Mouse (Mus musculus) liver, embryonic 14.5 days (tissue): ENCODE results near the gene Rph3a. TPM values are rescaled to one million over a fixed set of nuclear protein-coding genes. Genes with fewer than 3 reads are reported as not detected.

ENCODE experiments used
- ATAC-seq: fragments of 200-750 bp; cut with Nextera tagmentation; 2 replicates; pipeline ENCODE4 v1.8.0; 2017; ENCODE audit warnings: moderate number of reproducible peaks, mild to moderate bottlenecking, moderate library complexity; ENCODE audit not compliant: insufficient read depth
- DNase-seq, 3 experiments: peaks; one replicate each; pipeline ENCODE4 v3.0.0-alpha.2; 2012 to 2013; ENCODE audit warnings: low read depth in 3 of 3, low spot score in 3 of 3
- H3K27ac ChIP-seq: fragments of 300-500 bp; sonication (generic); 2 replicates; pipeline ENCODE4 v1.5.1; 2014; ENCODE audit warnings: moderate library complexity, mild to moderate bottlenecking, control low read depth, inconsistent platforms
- H3K27me3 ChIP-seq: fragments of 300-500 bp; sonication (generic); 2 replicates; pipeline ENCODE4 v1.6.1; 2014; ENCODE audit warnings: mild to moderate bottlenecking, low read length, moderate library complexity; ENCODE audit not compliant: control insufficient read depth, insufficient read depth
- H3K36me3 ChIP-seq: fragments of 300-500 bp; sonication (generic); replicated peaks from 2 replicates; pipeline ENCODE4 v1.6.1; 2014; ENCODE audit warnings: low read depth; ENCODE audit not compliant: control insufficient read depth, insufficient read depth
- H3K4me1 ChIP-seq, 2 experiments: fragments of 200-500 bp in 1 of 2; fragments of 300-500 bp in 1 of 2; sonication (generic) in 1 of 2; replicated peaks; 2 replicates each; pipeline ENCODE4 v1.6.1; 2012 to 2014; ENCODE audit warnings: antibody characterized with exemption in 1 of 2, inconsistent platforms in 1 of 2, low read length in 1 of 2; ENCODE audit not compliant: control insufficient read depth in 2 of 2, insufficient read depth in 2 of 2
- H3K4me2 ChIP-seq: fragments of 300-500 bp; sonication (generic); 2 replicates; pipeline ENCODE4 v1.6.1; 2014; ENCODE audit warnings: low read depth, mild to moderate bottlenecking, control low read depth, moderate library complexity
- H3K4me3 ChIP-seq, 2 experiments: fragments of 200-500 bp in 1 of 2; fragments of 300-500 bp in 1 of 2; sonication (generic) in 1 of 2; 2 replicates each; pipeline ENCODE4 v1.5.1; 2012 to 2014; ENCODE audit warnings: low read depth in 2 of 2, low read length in 2 of 2, mild to moderate bottlenecking in 2 of 2, control low read depth in 1 of 2, inconsistent platforms in 1 of 2, moderate library complexity in 1 of 2; ENCODE audit not compliant: insufficient read depth in 1 of 2
- H3K9ac ChIP-seq: fragments of 300-500 bp; sonication (generic); replicated peaks from 2 replicates; pipeline ENCODE4 v1.6.1; 2014; ENCODE audit warnings: mild to moderate bottlenecking, control low read depth, moderate library complexity
- H3K9me3 ChIP-seq: fragments of 300-500 bp; sonication (generic); 2 replicates; pipeline ENCODE4 v1.6.1; 2016; ENCODE audit warnings: low read length, mixed read lengths; ENCODE audit not compliant: control insufficient read depth
- CTCF ChIP-seq: IDR thresholded peaks from 2 replicates; pipeline ENCODE4 v1.5.1; 2016; ENCODE audit warnings: antibody characterized with exemption, low read depth, control low read depth
- EP300 ChIP-seq: IDR thresholded peaks from 2 replicates; pipeline ENCODE4 v1.6.1; 2016; ENCODE audit warnings: antibody characterized with exemption, low read depth
- WGBS: fragments of 180-500 bp; shearing (Covaris S2); extraction: QIAGEN DNeasy Blood & Tissue Kit; methylation state at CpG from one replicate; pipeline ENCODE4 v1.1.7; 2014; ENCODE audit not compliant: insufficient replicate concordance; 5-methylcytosine and 5-hydroxymethylcytosine counted together
- polyA plus RNA-seq, 2 experiments: library from polyadenylated mRNA; depleted of rRNA in 1 of 2; stranded (reverse) in 1 of 2; unstranded in 1 of 2; fragments of >200 nt; fragmentation: Nextera tagmentation in 1 of 2; extraction: Ambion mirVana in 1 of 2; gene quantifications; 2 replicates each; pipeline versions ENCODE4 v1.2.1 to v1.2.3; 2012 to 2014

Gene Rph3a
- 0.03 TPM in 1 of 2 replicates, not detected in the other for polyA plus RNA-seq (2012; rRNA removed)
- not detected in 2 replicates for polyA plus RNA-seq (2014; fragmentation: Nextera tagmentation; extraction: Ambion mirVana)

- Histone ChIP-seq H3K36me3 (no peaks in the 10 kb centered on the region), H3K9me3 (no peaks in the 10 kb centered on the region), H3K4me1 (no peaks in the 10 kb centered on the region), H3K4me2 (no peak within 1 kb of the TSS), H3K27ac (no peak within 1 kb of the TSS), H3K4me3 (no peak within 1 kb of the TSS), H3K27me3 (no peaks in the 10 kb centered on the region; the same call in 1 of the 2 replicates), H3K9ac (no peak within 1 kb of the TSS)
- WGBS, result 52% methylated on average over 12 of the region's 12 CpGs
- TF ChIP-seq CTCF (no peak), EP300 (no peak)
- ATAC-seq, result no peak
- DNase-seq, result no peak
Measured at GRCm38 (mm10) chr5:121009811-121010569, at the start of gene Rph3a. Rph3a (minus strand) TSS chr5:121010092.

- Histone ChIP-seq H3K36me3 (no peaks in the 10 kb centered on the region), H3K9ac (no peak overlapping the region), H3K27ac (no peak overlapping the region), H3K27me3 (no peaks in the 10 kb centered on the region), H3K4me1 (no peaks in the 10 kb centered on the region), H3K4me2 (no peak overlapping the region), H3K9me3 (no peaks in the 10 kb centered on the region), H3K4me3 (no peak overlapping the region)
- DNase-seq, result no peak
- ATAC-seq, result no peak
- TF ChIP-seq EP300 (no peak), CTCF (no peak)
- 80% methylated on average over 11 of the region's 11 CpGs for WGBS
Measured at GRCm38 (mm10) chr5:121058261-121058660, 48.4 kb upstream of the Rph3a start.

GRCm38 (mm10) chr5:121053886-121054285, 44.0 kb upstream of the Rph3a start:
- H3K4me3 ChIP-seq, result no peak overlapping the region
- H3K9ac ChIP-seq, result no peak overlapping the region
- H3K4me1 ChIP-seq, result no peaks in the 10 kb centered on the region
- no peak for ATAC-seq
- TF ChIP-seq EP300 (no peak), CTCF (no peak)
- H3K9me3 ChIP-seq, result no peaks in the 10 kb centered on the region
- no peak overlapping the region for H3K4me2 ChIP-seq
- H3K27ac ChIP-seq, result no peak overlapping the region
- H3K27me3 ChIP-seq, result no peaks in the 10 kb centered on the region
- 57% methylated on average over 9 of the region's 9 CpGs for WGBS
- DNase-seq, result no peak
- no peaks in the 10 kb centered on the region for H3K36me3 ChIP-seq

- no peak for TF ChIP-seq CTCF
- no peak for TF ChIP-seq EP300
- no peak overlapping the region for H3K9ac ChIP-seq
- no peak overlapping the region for H3K4me3 ChIP-seq
- no peaks in the 10 kb centered on the region for H3K27me3 ChIP-seq
- H3K4me2 ChIP-seq, result no peak overlapping the region
- ATAC-seq (no peak), DNase-seq (no peak)
- H3K9me3 ChIP-seq, result no peaks in the 10 kb centered on the region
- no peaks in the 10 kb centered on the region for H3K36me3 ChIP-seq
- H3K4me1 ChIP-seq, result no peaks in the 10 kb centered on the region
- WGBS, result 49% methylated on average over 9 of the region's 9 CpGs
- no peak overlapping the region for H3K27ac ChIP-seq
Measured at GRCm38 (mm10) chr5:121041791-121042190, 31.9 kb upstream of the Rph3a start.

DNA sequence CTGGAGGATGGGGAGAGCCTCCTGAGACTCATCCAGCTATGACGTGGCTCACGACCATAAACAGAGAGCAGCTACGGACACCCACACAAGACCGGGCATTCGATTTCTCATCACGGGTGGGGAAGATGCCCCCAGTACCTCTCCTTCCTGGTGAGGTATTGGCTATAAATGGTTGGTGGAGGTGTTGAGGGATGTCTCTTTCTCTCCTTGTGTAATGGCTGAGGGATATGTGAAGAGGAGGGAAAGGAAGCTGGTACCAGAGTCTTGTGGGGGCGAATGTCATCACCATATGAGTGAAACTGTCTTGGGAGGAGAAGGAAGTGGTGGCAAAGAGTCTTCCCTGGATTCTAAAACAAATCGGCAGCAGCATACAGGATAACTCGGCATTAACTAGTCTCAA, 29.6 kb upstream of the Rph3a start:
- Histone ChIP-seq H3K9me3 (no peaks in the 10 kb centered on the region), H3K36me3 (no peaks in the 10 kb centered on the region), H3K27me3 (no peaks in the 10 kb centered on the region), H3K4me1 (no peaks in the 10 kb centered on the region), H3K27ac (no peak overlapping the region), H3K9ac (no peak overlapping the region), H3K4me2 (no peak overlapping the region), H3K4me3 (no peak overlapping the region)
- WGBS, result 67% methylated on average over 9 of the region's 9 CpGs
- ATAC-seq (no peak), DNase-seq (no peak)
- TF ChIP-seq CTCF, result no peak
- TF ChIP-seq EP300, result no peak
